Mouse (Mus musculus) embryonic fibroblast, embryonic 13.5 days (primary cell): ENCODE data around the gene Celsr1. TPM values are rescaled to one million over a fixed set of nuclear protein-coding genes. Genes with fewer than 3 reads are reported as not detected.

Experiments
- H3K27ac ChIP-seq: 2 replicates; pipeline ENCODE4 v1.5.1; 2012; ENCODE audit warnings: low read length, control low read depth, inconsistent platforms; ENCODE audit not compliant: insufficient read depth
- H3K4me1 ChIP-seq: 2 replicates; pipeline ENCODE4 v1.6.1; 2011; ENCODE audit warnings: low read length; ENCODE audit not compliant: control insufficient read depth, insufficient read depth
- H3K4me3 ChIP-seq: 2 replicates; pipeline ENCODE4 v1.5.1; 2011; ENCODE audit warnings: mild to moderate bottlenecking, control low read depth, low read length; ENCODE audit not compliant: insufficient read depth
- CTCF ChIP-seq: IDR thresholded peaks from 2 replicates; pipeline ENCODE4 v1.5.1; 2011; ENCODE audit warnings: mild to moderate bottlenecking, control low read depth, low read length, moderate library complexity, borderline replicate concordance; ENCODE audit not compliant: insufficient read depth
- POLR2A ChIP-seq: IDR thresholded peaks from 2 replicates; pipeline ENCODE4 v1.6.1; 2011; ENCODE audit warnings: low read depth, mild to moderate bottlenecking, control low read depth, low read length, moderate library complexity
- polyA plus RNA-seq: library from polyadenylated mRNA; stranded (reverse); fragments of >200 nt; gene quantifications from 2 replicates; pipeline ENCODE4 v1.2.4, GENCODE M21; 2011; ENCODE audit warnings: low read depth; ENCODE audit not compliant: missing spikeins, insufficient read length

Gene Celsr1
- polyA plus RNA-seq, 1 experiment: 0.91 TPM

- TF ChIP-seq CTCF (no peak), POLR2A (no peak)
- no peak overlapping the region for H3K4me3 ChIP-seq
- peaks cover 4% of the 10 kb centered on the region for H3K4me1 ChIP-seq
Observed at GRCm38 (mm10) chr15:86017336-86017735, 16.2 kb downstream of the Celsr1 start.

GRCm38 (mm10) chr15:86015860-86016541, 17.6 kb downstream of the Celsr1 start:
- Histone ChIP-seq H3K4me1 (peaks cover 4% of the 10 kb centered on the region), H3K27ac (no peak overlapping the region), H3K4me3 (no peak overlapping the region)
- TF ChIP-seq POLR2A (no peak), CTCF (no peak)

More at GRCm38 (mm10) chr15:86017336-86017735, 16.2 kb downstream of the Celsr1 start:
- no peak overlapping the region for H3K27ac ChIP-seq

DNA sequence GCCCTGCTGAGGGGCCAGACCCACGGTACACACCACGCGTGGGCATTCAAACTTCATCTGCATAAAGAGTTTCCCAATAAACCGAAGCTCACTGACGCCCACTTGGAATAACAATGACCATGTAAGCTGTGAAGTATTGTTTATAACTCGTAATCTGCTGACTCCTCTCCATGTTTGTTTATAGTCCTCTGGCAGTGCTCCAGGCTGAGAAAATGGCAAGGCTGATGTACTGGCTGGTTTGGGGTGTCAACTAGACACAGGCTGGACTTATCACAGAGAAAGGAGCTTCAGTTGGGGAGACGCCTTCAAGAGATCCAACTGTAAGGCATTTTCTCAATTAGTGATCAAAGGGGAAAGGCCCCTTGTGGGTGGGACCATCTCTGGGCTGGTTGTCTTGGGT, 18.6 kb downstream of the Celsr1 start:
- Histone ChIP-seq H3K4me1 (peaks cover 4% of the 10 kb centered on the region), H3K4me3 (no peak overlapping the region), H3K27ac (no peak overlapping the region)
- TF ChIP-seq POLR2A: no peak
- no peak for TF ChIP-seq CTCF

DNA sequence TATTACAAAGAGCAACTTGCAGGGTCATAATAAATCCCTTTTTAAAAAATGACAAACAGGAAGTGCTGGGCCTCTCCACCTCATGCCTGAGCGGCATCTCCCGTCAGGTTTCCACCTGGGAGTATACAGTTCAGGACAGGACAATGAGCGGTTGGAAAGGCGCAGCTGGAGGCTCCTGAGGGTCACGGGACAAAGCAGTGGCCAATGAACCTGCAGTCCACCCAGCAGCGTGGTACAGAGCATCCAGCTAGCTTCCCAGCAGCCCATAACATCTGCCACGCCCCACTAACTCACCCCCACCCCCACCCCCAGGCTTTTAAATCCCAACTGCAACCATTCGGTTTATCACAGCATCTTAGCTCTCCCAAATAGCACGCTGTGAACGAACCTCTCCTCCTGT, 19.9 kb downstream of the Celsr1 start:
- no peak overlapping the region for H3K4me3 ChIP-seq
- no peak overlapping the region for H3K27ac ChIP-seq
- H3K4me1 ChIP-seq: peaks cover 4% of the 10 kb centered on the region
- no peak for TF ChIP-seq POLR2A
- no peak for TF ChIP-seq CTCF

DNA sequence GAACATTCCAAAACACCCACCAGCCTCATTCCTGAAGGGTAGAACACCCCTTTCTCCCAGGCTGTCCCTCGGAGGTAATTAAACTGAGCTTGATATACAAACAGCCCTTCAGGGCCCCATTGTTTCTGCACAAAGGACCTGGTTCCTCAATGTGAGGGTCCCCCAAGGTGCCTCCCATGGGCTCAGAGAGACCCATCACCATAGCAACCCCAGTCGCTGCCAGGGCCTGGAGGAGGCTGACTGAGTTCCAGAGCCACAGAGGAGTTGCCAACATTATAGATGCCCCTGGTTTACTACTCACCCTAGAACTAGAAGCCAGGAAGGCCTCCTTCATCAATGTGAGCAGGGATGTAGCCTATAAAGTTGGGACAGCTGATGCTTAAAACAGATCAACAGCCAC, 20.4 kb downstream of the Celsr1 start:
- no peak overlapping the region for H3K27ac ChIP-seq
- no peak for TF ChIP-seq POLR2A
- TF ChIP-seq CTCF: no peak
- H3K4me1 ChIP-seq: peaks cover 4% of the 10 kb centered on the region
- no peak overlapping the region for H3K4me3 ChIP-seq

DNA sequence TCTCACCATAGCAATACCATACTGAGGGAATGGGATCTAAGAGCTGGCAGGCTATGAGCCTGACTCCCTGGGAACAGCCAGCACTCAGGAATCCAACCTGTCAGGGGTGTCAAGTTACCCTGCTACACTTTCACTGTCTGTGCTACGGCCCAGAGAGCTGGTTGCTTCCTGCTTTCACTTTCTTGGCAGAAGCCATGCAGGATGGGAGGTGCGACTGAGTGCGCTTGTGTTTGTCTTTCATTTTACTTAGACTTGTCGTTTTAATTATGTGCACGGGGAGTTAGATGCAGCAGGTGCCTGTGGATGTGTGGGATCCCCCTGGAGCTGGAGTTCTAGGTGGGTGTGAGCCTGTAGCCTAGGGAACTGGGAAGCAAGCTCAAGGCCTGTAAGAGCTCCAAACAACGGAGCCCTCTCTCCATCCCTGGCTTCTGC, 25.9 kb downstream of the Celsr1 start:
- TF ChIP-seq POLR2A (no peak), CTCF (no peak)
- no peaks in the 10 kb centered on the region for H3K4me1 ChIP-seq
- no peak overlapping the region for H3K27ac ChIP-seq
- H3K4me3 ChIP-seq: no peak overlapping the region

GRCm38 (mm10) chr15:86005691-86006525, 27.7 kb downstream of the Celsr1 start:
- no peak overlapping the region for H3K27ac ChIP-seq
- TF ChIP-seq CTCF: no peak
- no peak for TF ChIP-seq POLR2A

DNA sequence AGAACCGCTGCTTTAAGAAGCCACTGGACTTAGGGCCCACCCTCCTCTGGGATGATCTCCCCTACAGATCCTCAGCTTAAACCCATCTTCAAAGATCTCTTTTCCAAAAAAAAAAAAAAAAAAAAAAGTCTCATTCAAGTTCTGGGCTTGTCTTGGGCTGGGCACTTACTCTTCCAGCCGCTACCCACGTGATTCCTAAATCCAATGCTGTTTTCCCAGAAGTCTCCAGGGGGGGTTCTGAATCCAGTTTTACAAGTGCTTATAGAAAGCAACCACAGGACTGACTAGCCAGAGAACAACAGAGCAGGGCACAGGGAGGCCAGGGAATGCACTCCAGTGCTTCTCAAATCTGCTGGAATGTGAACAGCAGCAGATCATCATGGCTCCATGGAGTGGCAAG, 29.5 kb downstream of the Celsr1 start:
- H3K27ac ChIP-seq: no peak overlapping the region
- H3K4me1 ChIP-seq: no peaks in the 10 kb centered on the region
- H3K4me3 ChIP-seq: no peak overlapping the region
- no peak for TF ChIP-seq POLR2A
- TF ChIP-seq CTCF: no peak

More at GRCm38 (mm10) chr15:86005691-86006525, 27.7 kb downstream of the Celsr1 start:
- Histone ChIP-seq H3K4me3 (no peak overlapping the region), H3K4me1 (no peaks in the 10 kb centered on the region)

DNA sequence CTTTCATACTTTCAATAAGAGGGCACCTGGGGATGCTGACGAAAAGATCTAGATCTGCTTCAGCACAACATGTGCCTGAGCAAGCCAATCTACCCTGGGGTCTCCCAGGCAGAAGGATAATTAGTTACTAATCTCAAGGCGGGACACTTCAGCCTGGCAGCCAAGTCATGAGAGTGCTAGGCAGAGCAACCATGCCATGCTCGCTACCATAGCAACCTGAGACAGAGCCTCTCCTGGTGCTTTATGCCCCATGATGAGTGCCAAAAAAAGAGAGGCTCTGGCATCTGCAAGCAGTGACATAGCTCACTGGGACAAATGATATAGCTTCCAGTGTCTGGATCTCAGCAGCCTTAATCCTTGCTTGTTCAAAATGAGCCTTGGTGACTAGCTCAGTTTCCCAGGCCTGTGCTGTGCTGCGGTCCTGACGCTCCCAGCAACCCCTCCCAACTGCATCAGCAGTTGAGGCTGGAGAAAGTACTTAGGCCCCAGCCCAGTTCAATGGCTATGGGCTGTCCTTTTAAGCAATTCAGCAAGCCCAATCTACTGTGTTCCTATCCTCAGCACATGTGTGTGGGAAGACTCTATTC, 32.8 kb downstream of the Celsr1 start:
- no peak overlapping the region for H3K27ac ChIP-seq
- no peak overlapping the region for H3K4me3 ChIP-seq
- no peak for TF ChIP-seq CTCF
- no peak for TF ChIP-seq POLR2A

More for the DNA sequence above, 32.8 kb downstream of the Celsr1 start:
- no peaks in the 10 kb centered on the region for H3K4me1 ChIP-seq
